Mouse (Mus musculus) adrenal gland (tissue): Measurements from ENCODE around the gene 6030458C11Rik.

Source experiments
- intact Hi-C: fragments of 180-260 bp; cut with DNase I; formaldehyde crosslinking; loops from one replicate; pipeline ENCODE4 v1.15.1; 2025
- long read RNA-seq, 2 experiments: library from polyadenylated mRNA; unstranded; transcript quantifications; one replicate each; pipeline ENCODE4 v2.0.0; 2020; ENCODE audit warnings: borderline replicate concordance in 1 of 2; ENCODE audit not compliant: insufficient replicate concordance in 1 of 2

6030458C11Rik gene
- long read RNA-seq, experiment 1, transcript 6030458C11Rik-201 (9 exons, 3,966 nt): minor isoform, 5 of 20 reads
- long read RNA-seq, experiment 1, transcript 6030458C11Rik-205 (3 exons, 1,971 nt): major isoform, 7 of 20 reads
- long read RNA-seq, experiment 1, partial matches to known transcripts: 6 of 20 reads
- long read RNA-seq, experiment 1, other reads (novel, unspliced or antisense): 2 of 20 reads
- long read RNA-seq, experiment 2, transcript 6030458C11Rik-205 (3 exons, 1,971 nt): major isoform, 11 of 19 reads
- long read RNA-seq, experiment 2, partial matches to known transcripts: 3 of 19 reads
- long read RNA-seq, experiment 2, other reads (novel, unspliced or antisense): 2 of 19 reads

- intact Hi-C loops: no loop called here
Observed at GRCm38 (mm10) chr15:12824197-12824952, at the start of gene 6030458C11Rik, which contains the start of gene Drosha. 6030458C11Rik (minus strand) TSS chr15:12824649. Drosha (plus strand) TSS chr15:12824815.

GRCm38 (mm10) chr15:12867269-12867668 is 42.8 kb upstream of the 6030458C11Rik start:
- intact Hi-C loops: no loop called here

- intact Hi-C loops: no loop called here
Observed at GRCm38 (mm10) chr15:12865595-12866314, 41.3 kb upstream of the 6030458C11Rik start.

- intact Hi-C loops: no loop called here
Observed at GRCm38 (mm10) chr15:12863669-12864068, 39.2 kb upstream of the 6030458C11Rik start.

- intact Hi-C loops: no loop called here
Observed at GRCm38 (mm10) chr15:12862061-12862460, 37.6 kb upstream of the 6030458C11Rik start.

- intact Hi-C loops: no loop called here
Observed at GRCm38 (mm10) chr15:12858645-12859044, 34.2 kb upstream of the 6030458C11Rik start.

GRCm38 (mm10) chr15:12857840-12858516 is 33.5 kb upstream of the 6030458C11Rik start:
- intact Hi-C loops: no loop called here

GRCm38 (mm10) chr15:12856780-12857179 is 32.3 kb upstream of the 6030458C11Rik start:
- intact Hi-C loops: no loop called here

- intact Hi-C loops: no loop called here
Observed at GRCm38 (mm10) chr15:12853471-12853870, 29.0 kb upstream of the 6030458C11Rik start.

GRCm38 (mm10) chr15:12849373-12849772 is 24.9 kb upstream of the 6030458C11Rik start:
- intact Hi-C loops: no loop called here

- intact Hi-C loops: no loop called here
Observed at GRCm38 (mm10) chr15:12848196-12848975, 23.9 kb upstream of the 6030458C11Rik start.

GRCm38 (mm10) chr15:12842833-12843232 is 18.4 kb upstream of the 6030458C11Rik start:
- intact Hi-C loops: no loop called here

- intact Hi-C loops: no loop called here
Observed at GRCm38 (mm10) chr15:12840737-12841136, 16.3 kb upstream of the 6030458C11Rik start.

GRCm38 (mm10) chr15:12834231-12834630 is 9.8 kb upstream of the 6030458C11Rik start:
- intact Hi-C loops: no loop called here

- intact Hi-C loops: no loop called here
Observed at GRCm38 (mm10) chr15:12833385-12833784, 8.9 kb upstream of the 6030458C11Rik start.

GRCm38 (mm10) chr15:12832599-12832998 is 8.2 kb upstream of the 6030458C11Rik start:
- intact Hi-C loops: no loop called here

- intact Hi-C loops: no loop called here
Observed at GRCm38 (mm10) chr15:12829878-12830277, 5.4 kb upstream of the 6030458C11Rik start.

- intact Hi-C loops: no loop called here
Observed at GRCm38 (mm10) chr15:12825408-12825807, 959 bp upstream of the 6030458C11Rik start.

- intact Hi-C loops: no loop called here
Observed at GRCm38 (mm10) chr15:12824965-12825364, 516 bp upstream of the 6030458C11Rik start.

- intact Hi-C loops: no loop called here
Observed at GRCm38 (mm10) chr15:12823455-12824119, 862 bp downstream of the 6030458C11Rik start.
